Mouse (Mus musculus): ENCODE results near the gene B430218F22Rik. TPM values are rescaled to one million over a fixed set of nuclear protein-coding genes. Genes with fewer than 3 reads are reported as not detected.
"Not testable (repeated sequence)": the region's sequence is repeated elsewhere in the genome, so short reads cannot be mapped to it uniquely, and the experiment has no call there.

B430218F22Rik gene
- 0.43 and 0.50 TPM in 2 replicates for polyA plus RNA-seq (2015; fragmentation: Nextera tagmentation; extraction: Ambion mirVana)

- peak; percentile 98 for ATAC-seq
- WGBS = under 1% methylated on average over 93 of the region's 93 CpGs
- H3K27me3 ChIP-seq (replicated peaks; ENCODE audit: control insufficient read depth, insufficient read depth, low read length) = no peaks in the 10 kb centered on the region
- peak within 1 kb of the TSS; percentile 73 for H3K27ac ChIP-seq (ENCODE audit: low read length)
- H3K36me3 ChIP-seq (ENCODE audit: control insufficient read depth, insufficient read depth, low read length) = 0 out of 2 replicates have a peak, but pooled peaks cover 5% of the 10 kb centered on the region
- H3K4me3 ChIP-seq (ENCODE audit: low read length) = peak within 1 kb of the TSS; percentile 92
- no peaks in the 10 kb centered on the region for H3K9me3 ChIP-seq (ENCODE audit: control insufficient read depth, low read length)
- H3K4me2 ChIP-seq (ENCODE audit: low read depth, low read length) = peak within 1 kb of the TSS; percentile 80
- peak within 1 kb of the TSS; percentile 90 for H3K9ac ChIP-seq (ENCODE audit: low read depth, low read length)
- no peaks in the 10 kb centered on the region for H3K4me1 ChIP-seq (ENCODE audit: control insufficient read depth, insufficient read depth, low read length)
Measured at GRCm38 (mm10) chr13:118386511-118387447, at the start of gene B430218F22Rik, which contains the start of gene Mrps30. Gene B430218F22Rik (plus strand): TSS chr13:118386630. Gene Mrps30 (minus strand): TSS chr13:118387252.

DNA sequence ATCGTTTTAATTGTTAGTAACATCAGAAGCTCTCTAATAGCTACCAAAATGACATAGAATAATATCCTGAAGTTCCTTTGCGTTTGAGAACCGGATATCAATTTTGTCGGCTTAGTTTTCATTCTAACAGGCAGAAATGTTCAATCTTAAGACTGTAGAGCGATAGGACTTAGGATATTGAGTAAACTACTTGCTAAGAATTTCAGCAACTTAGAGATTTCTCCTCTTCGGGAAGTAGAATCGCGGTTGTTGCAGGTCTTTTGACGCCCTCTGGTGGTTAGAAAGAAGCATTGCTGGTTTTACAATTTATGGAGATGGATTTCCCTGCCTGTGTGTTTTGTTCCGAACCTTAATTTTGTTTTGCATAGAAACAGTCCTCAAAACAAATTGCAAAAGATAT, 36.2 kb upstream of the B430218F22Rik start:
- Histone ChIP-seq H3K27ac (ENCODE audit: low read length) (no peak overlapping the region), H3K4me2 (ENCODE audit: low read depth, low read length) (no peak overlapping the region), H3K4me1 (ENCODE audit: control insufficient read depth, insufficient read depth, low read length) (no peaks in the 10 kb centered on the region), H3K9me3 (ENCODE audit: control insufficient read depth, low read length) (no peaks in the 10 kb centered on the region), H3K9ac (ENCODE audit: low read depth, low read length) (no peak overlapping the region), H3K4me3 (ENCODE audit: low read length) (no peak overlapping the region), H3K27me3 (replicated peaks; ENCODE audit: control insufficient read depth, insufficient read depth, low read length) (no peaks in the 10 kb centered on the region), H3K36me3 (ENCODE audit: control insufficient read depth, insufficient read depth, low read length) (no peaks in the 10 kb centered on the region)
- 25% methylated on average over 10 of the region's 10 CpGs for WGBS
- no peak for ATAC-seq

- Histone ChIP-seq H3K4me2 (ENCODE audit: low read depth, low read length) (no peak overlapping the region), H3K27ac (ENCODE audit: low read length) (no peak overlapping the region), H3K9me3 (ENCODE audit: control insufficient read depth, low read length) (no peaks in the 10 kb centered on the region), H3K4me3 (ENCODE audit: low read length) (no peak overlapping the region), H3K36me3 (ENCODE audit: control insufficient read depth, insufficient read depth, low read length) (no peaks in the 10 kb centered on the region), H3K4me1 (ENCODE audit: control insufficient read depth, insufficient read depth, low read length) (no peaks in the 10 kb centered on the region), H3K27me3 (replicated peaks; ENCODE audit: control insufficient read depth, insufficient read depth, low read length) (no peaks in the 10 kb centered on the region), H3K9ac (ENCODE audit: low read depth, low read length) (no peak overlapping the region)
- no peak for ATAC-seq
- WGBS = 87% methylated on average over 10 of the region's 10 CpGs
Measured at GRCm38 (mm10) chr13:118350870-118351269, 35.6 kb upstream of the B430218F22Rik start.

GRCm38 (mm10) chr13:118363342-118363741, 23.1 kb upstream of the B430218F22Rik start:
- no peak overlapping the region for H3K4me3 ChIP-seq (ENCODE audit: low read length)
- H3K9me3 ChIP-seq (ENCODE audit: control insufficient read depth, low read length) = peaks cover 3% of the 10 kb centered on the region; the same call in 1 of the 2 replicates
- no peak overlapping the region for H3K27ac ChIP-seq (ENCODE audit: low read length)
- H3K4me1 ChIP-seq (ENCODE audit: control insufficient read depth, insufficient read depth, low read length) = no peaks in the 10 kb centered on the region
- no peak overlapping the region for H3K9ac ChIP-seq (ENCODE audit: low read depth, low read length)
- no peak overlapping the region for H3K4me2 ChIP-seq (ENCODE audit: low read depth, low read length)
- ATAC-seq = no peak
- WGBS = 85% methylated on average over 6 of the region's 6 CpGs
- H3K27me3 ChIP-seq (replicated peaks; ENCODE audit: control insufficient read depth, insufficient read depth, low read length) = no peaks in the 10 kb centered on the region
- no peaks in the 10 kb centered on the region for H3K36me3 ChIP-seq (ENCODE audit: control insufficient read depth, insufficient read depth, low read length)

DNA sequence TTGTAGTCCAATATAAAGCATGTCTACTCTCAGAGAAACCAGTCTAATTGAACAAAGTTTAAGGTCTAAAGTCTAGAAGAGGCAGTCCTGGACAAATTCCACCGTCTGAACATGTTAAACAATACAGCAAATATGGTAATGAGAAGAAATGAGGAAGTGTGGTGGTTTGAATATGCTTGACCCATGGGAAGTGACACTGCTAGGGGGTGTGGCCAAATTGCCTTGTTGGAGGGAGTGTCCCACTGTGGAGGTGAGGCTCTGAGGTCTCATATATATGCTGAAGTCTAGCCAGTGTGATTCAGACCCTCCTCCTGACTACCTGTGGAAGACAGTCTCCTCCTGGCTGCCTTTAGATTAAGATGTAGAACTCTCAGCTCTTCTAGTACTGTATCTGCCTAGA, 20.7 kb upstream of the B430218F22Rik start:
- 53% methylated on average over 1 of the region's 1 CpGs for WGBS

DNA sequence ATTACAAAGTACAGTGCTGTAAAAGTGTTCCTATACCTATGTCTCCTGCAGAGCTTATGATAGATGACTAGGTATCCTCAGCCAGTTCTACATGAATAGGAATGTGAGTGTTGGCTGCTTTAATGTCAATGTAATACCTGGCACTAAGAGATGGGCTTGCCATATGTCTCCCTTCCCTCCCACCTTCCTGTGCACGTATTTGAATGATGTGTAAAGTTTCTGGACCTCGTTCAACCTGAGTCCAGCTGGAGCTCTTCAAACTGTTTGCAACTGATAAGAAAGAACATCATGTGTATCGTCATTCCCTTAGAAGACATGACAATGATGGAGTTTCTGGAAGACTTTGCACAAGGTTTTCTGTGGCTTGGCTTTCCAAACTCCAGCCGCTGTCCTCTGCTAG, 13.6 kb upstream of the B430218F22Rik start:
- no peak overlapping the region for H3K4me3 ChIP-seq (ENCODE audit: low read length)
- 65% methylated on average over 4 of the region's 4 CpGs for WGBS
- H3K36me3 ChIP-seq (ENCODE audit: control insufficient read depth, insufficient read depth, low read length) = no peaks in the 10 kb centered on the region
- no peak overlapping the region for H3K4me2 ChIP-seq (ENCODE audit: low read depth, low read length)
- no peaks in the 10 kb centered on the region for H3K4me1 ChIP-seq (ENCODE audit: control insufficient read depth, insufficient read depth, low read length)
- no peak for ATAC-seq
- no peak overlapping the region for H3K27ac ChIP-seq (ENCODE audit: low read length)
- no peaks in the 10 kb centered on the region for H3K27me3 ChIP-seq (replicated peaks; ENCODE audit: control insufficient read depth, insufficient read depth, low read length)
- H3K9me3 ChIP-seq (ENCODE audit: control insufficient read depth, low read length) = no peaks in the 10 kb centered on the region
- H3K9ac ChIP-seq (ENCODE audit: low read depth, low read length) = no peak overlapping the region

More for the DNA sequence above, 20.7 kb upstream of the B430218F22Rik start:
- H3K36me3 ChIP-seq (ENCODE audit: control insufficient read depth, insufficient read depth, low read length) = no peaks in the 10 kb centered on the region
- peaks cover 3% of the 10 kb centered on the region; the same call in 1 of the 2 replicates for H3K9me3 ChIP-seq (ENCODE audit: control insufficient read depth, low read length)
- H3K27me3 ChIP-seq (replicated peaks; ENCODE audit: control insufficient read depth, insufficient read depth, low read length) = no peaks in the 10 kb centered on the region
- H3K4me2 ChIP-seq (ENCODE audit: low read depth, low read length) = no peak overlapping the region
- H3K9ac ChIP-seq (ENCODE audit: low read depth, low read length) = no peak overlapping the region
- no peaks in the 10 kb centered on the region for H3K4me1 ChIP-seq (ENCODE audit: control insufficient read depth, insufficient read depth, low read length)
- ATAC-seq = peak; percentile 55
- no peak overlapping the region for H3K4me3 ChIP-seq (ENCODE audit: low read length)
- no peak overlapping the region for H3K27ac ChIP-seq (ENCODE audit: low read length)

GRCm38 (mm10) chr13:118379155-118379554, 7.3 kb upstream of the B430218F22Rik start:
- no peak for ATAC-seq
- H3K9ac ChIP-seq (ENCODE audit: low read depth, low read length) = no peak overlapping the region
- H3K27me3 ChIP-seq (replicated peaks; ENCODE audit: control insufficient read depth, insufficient read depth, low read length) = no peaks in the 10 kb centered on the region
- H3K36me3 ChIP-seq (ENCODE audit: control insufficient read depth, insufficient read depth, low read length) = 0 out of 2 replicates have a peak, but pooled peaks cover 5% of the 10 kb centered on the region
- H3K4me1 ChIP-seq (ENCODE audit: control insufficient read depth, insufficient read depth, low read length) = no peaks in the 10 kb centered on the region
- WGBS = 69% methylated on average over 1 of the region's 1 CpGs
- H3K4me2 ChIP-seq (ENCODE audit: low read depth, low read length) = no peak overlapping the region
- no peak overlapping the region for H3K4me3 ChIP-seq (ENCODE audit: low read length)
- no peak overlapping the region for H3K27ac ChIP-seq (ENCODE audit: low read length)
- no peaks in the 10 kb centered on the region for H3K9me3 ChIP-seq (ENCODE audit: control insufficient read depth, low read length)

GRCm38 (mm10) chr13:118380381-118380780, 6.0 kb upstream of the B430218F22Rik start:
- ATAC-seq = no peak

DNA sequence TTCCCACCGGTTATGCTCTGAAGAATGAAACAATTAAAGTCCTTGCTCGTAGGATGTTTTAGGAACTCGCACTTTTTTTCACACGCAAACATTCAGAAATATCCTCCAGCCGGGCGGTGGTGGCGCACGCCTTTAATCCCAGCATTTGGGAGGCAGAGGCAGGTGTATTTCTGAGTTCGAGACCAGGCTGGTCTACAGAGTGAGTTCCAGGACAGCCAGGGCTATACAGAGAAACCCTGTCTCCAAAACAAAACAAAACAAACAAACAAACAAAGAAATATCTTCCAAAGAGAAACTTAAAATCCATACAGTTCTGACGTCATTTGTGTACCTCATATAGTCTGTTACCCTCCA, 995 bp downstream of the B430218F22Rik start:
- not testable (repeated sequence) for H3K4me1 ChIP-seq (ENCODE audit: control insufficient read depth, insufficient read depth, low read length); H3K36me3 ChIP-seq (ENCODE audit: control insufficient read depth, insufficient read depth, low read length); H3K27ac ChIP-seq (ENCODE audit: low read length); H3K9me3 ChIP-seq (ENCODE audit: control insufficient read depth, low read length); H3K27me3 ChIP-seq (replicated peaks; ENCODE audit: control insufficient read depth, insufficient read depth, low read length)
- Histone ChIP-seq H3K9ac (ENCODE audit: low read depth, low read length) (0 out of 2 replicates have a peak overlapping the region, but pooled peaks have one; percentile 24), H3K4me3 (ENCODE audit: low read length) (peak overlapping the region; percentile 92), H3K4me2 (ENCODE audit: low read depth, low read length) (peak overlapping the region; percentile 43; the same call in 1 of the 2 replicates)
- peak; percentile 49 for ATAC-seq
- 8% methylated on average over 10 of the region's 10 CpGs for WGBS

More at GRCm38 (mm10) chr13:118380381-118380780, 6.0 kb upstream of the B430218F22Rik start:
- 54% methylated on average over 10 of the region's 10 CpGs for WGBS
- Histone ChIP-seq H3K9ac (ENCODE audit: low read depth, low read length) (no peak overlapping the region), H3K36me3 (ENCODE audit: control insufficient read depth, insufficient read depth, low read length) (0 out of 2 replicates have a peak, but pooled peaks cover 5% of the 10 kb centered on the region), H3K27ac (ENCODE audit: low read length) (no peak overlapping the region), H3K4me1 (ENCODE audit: control insufficient read depth, insufficient read depth, low read length) (no peaks in the 10 kb centered on the region), H3K4me3 (ENCODE audit: low read length) (no peak overlapping the region), H3K9me3 (ENCODE audit: control insufficient read depth, low read length) (no peaks in the 10 kb centered on the region), H3K27me3 (replicated peaks; ENCODE audit: control insufficient read depth, insufficient read depth, low read length) (no peaks in the 10 kb centered on the region), H3K4me2 (ENCODE audit: low read depth, low read length) (no peak overlapping the region)

Data from intestine, embryonic 16.5 days (tissue).